Mouse (Mus musculus) bone marrow macrophage, adult 2 months (primary cell): ENCODE results near the gene Lgi1. TPM values are rescaled to one million over a fixed set of nuclear protein-coding genes. Genes with fewer than 3 reads are reported as not detected.

ENCODE experiments used
- H3K27ac ChIP-seq: 2 replicates; pipeline ENCODE4 v1.5.1; 2012; ENCODE audit warnings: low read depth, low read length; ENCODE audit not compliant: insufficient read depth
- H3K4me1 ChIP-seq: 2 replicates; pipeline ENCODE4 v1.6.1; 2012; ENCODE audit warnings: low read length; ENCODE audit not compliant: control insufficient read depth, insufficient read depth
- H3K4me3 ChIP-seq: 2 replicates; pipeline ENCODE4 v1.5.1; 2012; ENCODE audit warnings: mild to moderate bottlenecking, low read length, moderate library complexity; ENCODE audit not compliant: insufficient read depth
- CTCF ChIP-seq: IDR thresholded peaks from 2 replicates; pipeline ENCODE4 v1.5.1; 2012; ENCODE audit warnings: low read depth, mild to moderate bottlenecking, low read length, moderate library complexity
- POLR2A ChIP-seq: IDR thresholded peaks from 2 replicates; pipeline ENCODE4 v1.6.1; 2012; ENCODE audit warnings: mild to moderate bottlenecking, low read depth, low read length, borderline replicate concordance
- polyA plus RNA-seq: library from polyadenylated mRNA; stranded (reverse); fragments of >200 nt; gene quantifications from 2 replicates; pipeline ENCODE4 v1.2.4, GENCODE M21; 2012; ENCODE audit not compliant: missing spikeins, insufficient read depth, insufficient read length

Lgi1 gene
- polyA plus RNA-seq, 1 experiment = 3.0 TPM

DNA sequence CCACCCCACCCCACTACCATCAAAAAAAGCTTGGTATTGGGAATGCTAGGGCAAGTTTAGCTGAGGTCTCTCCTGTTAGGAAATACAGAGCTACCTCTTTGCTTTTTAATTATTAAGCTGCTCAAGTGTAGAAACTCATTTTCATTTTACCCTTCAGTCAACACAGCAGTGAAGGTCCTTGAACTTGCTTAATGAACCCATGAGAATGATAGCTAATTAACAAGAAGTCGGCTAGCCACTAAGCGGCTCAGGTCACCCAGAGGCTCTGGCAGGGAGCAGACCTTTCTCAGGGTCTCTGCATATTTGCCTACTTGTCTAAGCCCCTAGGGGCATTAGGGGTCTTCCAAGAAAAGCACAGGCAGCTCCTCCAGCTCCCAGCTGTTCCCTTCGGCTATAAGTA is 75.4 kb downstream of the Lgi1 start:
- H3K4me3 ChIP-seq = no peak overlapping the region
- H3K27ac ChIP-seq = no peak overlapping the region
- TF ChIP-seq POLR2A = no peak
- H3K4me1 ChIP-seq = no peaks in the 10 kb centered on the region

DNA sequence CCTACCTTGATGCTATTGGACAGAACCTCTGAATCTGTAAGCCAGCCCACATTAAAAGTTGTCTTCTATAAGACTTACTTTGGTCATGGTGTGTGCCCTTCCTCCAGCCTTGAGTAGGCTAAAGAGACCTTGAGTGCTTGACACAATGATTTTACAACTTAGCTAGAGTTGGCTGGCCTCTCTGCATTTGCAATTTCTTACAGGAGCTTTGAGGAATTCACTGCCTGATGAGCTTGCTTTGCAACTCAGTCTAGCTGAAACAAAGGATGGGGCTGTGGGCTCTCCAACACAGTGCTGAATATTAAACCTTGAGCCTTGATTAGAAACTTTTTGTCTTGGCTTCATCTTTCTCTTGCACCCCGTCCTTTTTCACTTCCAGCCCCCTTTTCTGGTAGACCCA is 78.9 kb downstream of the Lgi1 start:
- Histone ChIP-seq H3K4me3 (no peak overlapping the region), H3K4me1 (no peaks in the 10 kb centered on the region), H3K27ac (no peak overlapping the region)
- TF ChIP-seq CTCF (no peak), POLR2A (no peak)

DNA sequence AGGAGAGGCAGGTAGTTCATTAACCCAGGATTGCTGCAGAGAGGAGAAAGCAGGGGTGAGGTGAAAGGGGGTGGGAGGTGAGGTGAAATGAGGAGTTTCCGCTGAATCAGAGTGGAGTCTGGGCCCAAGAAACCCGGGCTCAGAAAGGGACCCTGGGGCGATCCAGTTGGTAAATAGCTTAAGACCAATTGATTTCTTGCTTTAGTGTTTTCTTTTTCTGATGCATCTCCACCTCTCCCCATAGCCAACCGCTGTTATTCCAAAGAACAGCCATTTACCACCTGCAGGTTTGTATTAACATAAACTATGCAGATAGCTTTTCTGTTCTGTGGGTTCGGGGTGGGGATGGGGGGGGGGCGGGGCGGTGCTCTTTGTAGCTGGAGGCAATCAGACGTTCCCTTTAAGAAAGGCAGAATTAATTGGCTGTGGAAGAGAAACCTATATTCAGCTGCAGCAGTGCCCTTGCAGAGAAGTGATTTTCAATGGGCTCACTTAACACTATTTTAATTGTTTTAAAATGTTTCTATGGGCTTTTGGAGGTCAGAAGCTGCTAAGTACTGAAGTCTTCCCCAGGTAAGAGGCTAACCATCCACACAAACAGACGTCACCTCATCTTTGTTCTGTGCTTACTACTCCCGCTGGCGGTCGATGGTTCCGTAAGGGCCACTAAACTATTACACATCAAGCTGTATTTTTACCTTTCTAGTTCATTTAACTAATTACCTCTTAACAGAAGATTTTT is 84.1 kb downstream of the Lgi1 start:
- H3K27ac ChIP-seq = no peak overlapping the region
- TF ChIP-seq CTCF (no peak), POLR2A (no peak)
- no peaks in the 10 kb centered on the region for H3K4me1 ChIP-seq
- H3K4me3 ChIP-seq = no peak overlapping the region

DNA sequence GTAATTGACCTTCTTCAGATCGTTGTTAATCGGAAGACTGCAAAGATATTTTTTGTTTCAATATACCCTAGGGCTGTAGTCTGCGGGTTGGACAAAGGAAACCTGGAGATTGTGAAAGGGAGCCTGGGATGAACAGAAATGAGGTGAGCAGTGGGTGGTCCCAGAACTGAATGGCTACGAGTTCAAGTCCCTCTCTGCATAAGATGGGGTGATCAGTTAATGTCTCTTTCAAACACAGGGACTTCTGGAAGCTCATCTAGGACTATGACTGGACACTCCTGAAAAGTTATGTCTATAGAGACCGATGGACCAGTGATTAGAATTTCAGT is 84.6 kb downstream of the Lgi1 start:
- H3K4me1 ChIP-seq = peaks cover 1% of the 10 kb centered on the region
- TF ChIP-seq POLR2A = no peak
- TF ChIP-seq CTCF = no peak
- no peak overlapping the region for H3K27ac ChIP-seq
- no peak overlapping the region for H3K4me3 ChIP-seq

DNA sequence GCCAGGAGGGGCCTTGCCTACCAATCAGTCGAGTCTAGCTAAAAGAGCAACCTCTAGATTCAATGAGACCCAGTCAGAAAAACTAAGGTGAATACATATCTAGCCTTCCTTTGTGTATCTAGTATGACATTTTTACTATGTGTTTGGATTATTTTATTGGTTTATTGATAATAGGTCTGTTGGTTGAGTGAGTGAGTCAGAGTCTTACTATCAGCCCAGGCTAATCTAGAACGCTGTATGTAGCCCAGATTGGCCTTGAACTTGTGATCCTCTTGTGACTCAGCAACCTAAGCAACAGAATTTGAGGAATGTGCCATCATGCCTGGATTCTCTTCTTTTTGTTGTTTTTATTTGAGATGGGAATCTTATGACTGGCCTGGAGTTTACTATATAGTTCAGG is 86.9 kb downstream of the Lgi1 start:
- TF ChIP-seq CTCF (no peak), POLR2A (no peak)

DNA sequence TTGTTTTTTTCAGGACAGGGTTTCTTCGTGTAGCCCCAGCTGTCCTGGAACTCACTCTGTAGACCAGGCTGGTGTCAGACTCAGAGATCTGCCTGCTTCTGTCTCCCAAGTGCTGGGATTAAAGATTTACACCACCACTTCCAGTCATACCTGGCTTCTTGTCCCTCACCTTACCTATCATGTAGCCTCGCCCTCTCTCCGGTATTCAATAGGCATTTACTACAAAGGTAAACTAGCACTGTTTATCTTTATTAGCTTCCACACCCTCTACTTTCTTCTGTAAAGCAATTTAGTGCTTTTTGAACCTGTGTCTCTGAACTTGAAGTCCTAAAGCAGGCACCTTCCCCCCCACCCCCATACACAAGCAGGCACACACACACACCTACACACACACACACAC is 87.4 kb downstream of the Lgi1 start:
- no peak overlapping the region for H3K27ac ChIP-seq
- peaks cover 6% of the 10 kb centered on the region for H3K4me1 ChIP-seq
- H3K4me3 ChIP-seq = no peak overlapping the region
- TF ChIP-seq POLR2A (no peak), CTCF (no peak)

More for the DNA sequence above, 86.9 kb downstream of the Lgi1 start:
- H3K4me3 ChIP-seq = no peak overlapping the region
- H3K4me1 ChIP-seq = peaks cover 6% of the 10 kb centered on the region
- no peak overlapping the region for H3K27ac ChIP-seq

DNA sequence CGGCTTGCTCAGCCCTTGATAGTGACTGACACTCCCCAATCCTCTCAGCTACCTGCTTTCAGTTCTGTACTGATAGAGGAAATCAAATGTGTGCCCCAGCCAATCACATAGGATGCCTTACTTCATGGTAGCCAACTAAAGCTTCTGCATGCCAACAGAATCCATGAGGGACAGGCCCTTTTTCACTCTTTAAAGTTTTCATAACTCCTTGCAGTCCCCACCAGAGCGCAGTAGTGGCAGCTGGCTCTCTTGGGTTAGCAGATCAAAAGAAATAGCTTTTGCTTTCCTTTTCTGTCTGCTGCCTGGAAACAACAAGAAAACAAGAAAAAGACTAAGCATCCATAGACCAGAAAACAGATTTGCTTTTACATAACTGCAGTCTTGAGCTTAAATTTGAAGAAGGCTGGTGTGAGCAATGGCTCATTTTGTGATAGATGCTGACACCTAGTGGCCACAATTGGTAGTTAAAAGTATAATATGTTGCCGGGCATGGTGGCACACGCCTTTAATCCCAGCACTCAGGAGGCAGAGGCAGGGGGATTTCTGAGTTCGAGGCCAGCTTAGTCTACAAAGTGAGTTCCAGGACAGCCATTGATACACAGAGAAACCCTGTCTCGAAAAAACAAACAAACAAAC is 88.3 kb downstream of the Lgi1 start:
- Histone ChIP-seq H3K4me3 (no peak overlapping the region), H3K4me1 (peaks cover 6% of the 10 kb centered on the region), H3K27ac (no peak overlapping the region)
- TF ChIP-seq CTCF = no peak

DNA sequence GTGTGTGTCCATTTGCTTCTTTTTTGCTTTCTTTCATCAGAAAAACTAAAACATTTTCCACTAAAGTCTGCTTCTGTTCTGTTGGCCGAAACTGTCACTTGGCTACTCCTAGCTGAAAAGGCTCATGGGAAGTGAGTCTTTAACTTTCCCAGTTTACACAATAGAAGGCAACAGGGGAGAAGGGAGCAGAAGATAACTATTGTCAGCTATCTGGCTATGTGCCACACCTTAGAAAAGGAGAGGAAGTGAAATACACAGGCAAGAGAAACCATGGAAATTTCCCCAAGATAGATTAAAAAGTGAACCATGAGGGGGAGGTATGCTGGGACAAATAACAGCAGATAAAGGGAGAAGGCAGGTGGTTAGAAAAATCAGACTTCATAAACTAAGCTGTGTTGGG is 89.9 kb downstream of the Lgi1 start:
- Histone ChIP-seq H3K4me3 (no peak overlapping the region), H3K4me1 (peaks cover 6% of the 10 kb centered on the region), H3K27ac (no peak overlapping the region)
- TF ChIP-seq POLR2A = no peak
- TF ChIP-seq CTCF = no peak

DNA sequence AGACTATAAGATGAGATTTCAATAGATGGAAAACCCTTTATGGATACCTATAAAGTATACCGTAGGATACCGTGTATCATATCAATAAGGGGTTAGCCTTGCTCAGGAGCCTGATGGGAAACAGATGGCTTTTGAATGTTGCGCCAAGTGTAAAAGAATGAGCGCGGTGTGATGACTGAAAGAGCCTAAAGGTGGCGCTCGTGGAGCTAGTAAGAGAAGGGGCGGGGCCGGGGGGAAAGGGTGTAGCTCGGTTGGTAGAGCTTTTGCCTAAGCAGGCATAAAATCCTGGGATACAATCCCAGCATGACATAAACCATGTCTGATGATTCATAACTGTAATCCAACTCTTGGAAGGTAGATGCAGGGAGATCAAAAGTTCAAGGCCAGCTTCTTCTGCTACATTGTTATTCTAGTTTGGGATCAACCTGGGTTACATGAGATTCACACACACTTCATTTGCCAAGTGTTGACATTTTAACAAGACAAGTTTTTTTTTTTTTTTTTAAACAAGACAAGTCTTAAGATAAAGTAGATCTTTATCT is 90.6 kb downstream of the Lgi1 start:
- Histone ChIP-seq H3K4me1 (peaks cover 8% of the 10 kb centered on the region), H3K4me3 (no peak overlapping the region), H3K27ac (no peak overlapping the region)
- no peak for TF ChIP-seq CTCF
- TF ChIP-seq POLR2A = no peak

DNA sequence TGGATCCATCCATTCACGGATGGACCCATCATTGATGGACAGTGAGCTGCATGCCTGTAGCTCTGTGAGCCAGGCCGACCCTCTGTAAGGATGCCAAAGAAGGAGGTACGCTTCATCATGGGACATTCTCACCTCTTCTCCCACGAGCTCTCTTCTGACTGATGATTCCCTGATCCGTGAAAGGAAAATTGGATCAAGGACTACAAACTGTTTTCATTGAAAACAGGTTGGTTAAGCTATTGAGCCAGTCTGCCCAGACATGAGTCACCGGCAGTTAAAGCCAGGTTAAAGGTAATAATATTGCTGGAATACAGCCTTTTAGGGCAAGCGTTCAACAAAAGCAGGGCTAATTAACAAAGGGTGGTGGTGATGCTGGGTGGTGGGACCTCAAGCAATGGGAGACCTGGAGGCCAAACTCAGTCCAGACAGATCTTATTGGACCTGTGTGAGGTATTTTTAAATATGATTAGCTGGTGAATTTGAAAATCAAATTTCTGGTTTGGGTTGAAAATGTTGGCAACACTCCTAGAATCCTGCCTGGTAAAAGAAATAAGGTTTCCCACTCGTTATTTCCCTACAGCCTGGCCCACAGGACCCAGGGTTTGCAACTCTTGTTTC is 92.0 kb downstream of the Lgi1 start:
- H3K27ac ChIP-seq = no peak overlapping the region
- no peak for TF ChIP-seq POLR2A
- no peak for TF ChIP-seq CTCF
- peaks cover 11% of the 10 kb centered on the region for H3K4me1 ChIP-seq
- H3K4me3 ChIP-seq = no peak overlapping the region
